Mouse (Mus musculus): ENCODE measurements at regions not wholly inside any gene's neighbourhood (a gene's known extent, or its start where the extent isn't known, plus 50 kb on each side); places are given as distances from the start of the nearest gene placed in this dataset.

DNA sequence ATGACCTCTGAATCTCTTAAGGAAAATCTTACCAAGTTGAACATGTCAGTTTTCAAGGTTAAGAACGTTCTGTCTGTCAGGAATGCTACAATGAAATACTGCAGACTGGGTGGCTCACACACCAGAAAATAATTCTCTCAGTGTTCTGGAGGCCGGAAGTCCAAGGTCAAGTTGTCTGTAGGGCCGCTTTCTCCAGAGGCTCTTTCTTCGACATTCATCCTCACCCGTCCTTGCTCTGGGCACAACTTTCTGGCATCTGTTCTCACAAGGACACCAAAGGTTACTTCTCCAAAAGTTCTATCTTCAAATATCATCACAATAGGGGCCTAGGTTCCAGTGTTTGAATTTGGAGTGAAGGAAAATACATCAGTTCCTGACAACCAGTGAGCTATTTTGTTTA, 239.2 kb downstream of the Kcnrg start:
- TF ChIP-seq POLR2A (IDR thresholded peaks at IDR 0.05; ENCODE audit: extremely low read depth, insufficient read depth, low read length) (no peak), CTCF (IDR thresholded peaks at IDR 0.05; ENCODE audit: low read depth, low read length) (no peak)

All from liver, adult 2 months (tissue).